Mouse (Mus musculus): ENCODE data around the gene Ift57. TPM values are rescaled to one million over a fixed set of nuclear protein-coding genes. Genes with fewer than 3 reads are reported as not detected.

The Ift57 gene
- 31.2 and 32.2 TPM in 2 replicates for polyA plus RNA-seq (2015; fragmentation: Nextera tagmentation; extraction: Ambion mirVana)

GRCm38 (mm10) chr16:49698620-49699525 is at the start of gene Ift57:
Ift57 (plus strand) TSS chr16:49699233.
- 2% methylated on average over 45 of the region's 53 CpGs for WGBS
- Histone ChIP-seq H3K4me1 (peaks cover 5% of the 10 kb centered on the region; the same call in 1 of the 2 replicates), H3K4me2 (peak within 1 kb of the TSS; percentile 85), H3K36me3 (no peaks in the 10 kb centered on the region), H3K4me3 (replicated peaks) (peak within 1 kb of the TSS; percentile 62), H3K27me3 (no peaks in the 10 kb centered on the region), H3K9me3 (replicated peaks) (no peaks in the 10 kb centered on the region), H3K9ac (peak within 1 kb of the TSS; percentile 61), H3K27ac (peak within 1 kb of the TSS; percentile 33; the same call in 1 of the 2 replicates)
- peak; percentile 100 for ATAC-seq (replicated peaks; ENCODE audit: low FRiP score)

DNA sequence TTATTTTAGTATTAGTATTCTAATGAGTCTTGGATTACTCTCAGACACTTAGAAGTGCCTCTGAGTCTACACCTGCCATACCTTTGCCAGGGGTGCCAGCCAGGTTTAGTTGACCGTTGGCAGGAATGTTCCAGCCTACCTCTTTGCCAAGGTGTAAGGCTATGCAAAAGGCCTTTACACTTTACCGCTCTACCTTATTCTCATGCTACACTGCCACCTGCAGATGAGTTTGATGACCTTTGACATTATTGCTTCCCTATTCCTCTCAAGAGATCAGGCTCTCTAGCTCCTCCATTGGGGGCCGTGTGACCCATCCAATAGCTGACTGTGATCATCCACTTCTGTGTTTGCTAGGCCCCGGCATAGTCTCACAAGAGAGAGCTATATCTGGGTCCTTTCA is 41.9 kb upstream of the Ift57 start:
- H3K4me1 ChIP-seq = no peaks in the 10 kb centered on the region
- 95% methylated on average over 4 of the region's 4 CpGs for WGBS
- ATAC-seq (replicated peaks; ENCODE audit: low FRiP score) = no peak

DNA sequence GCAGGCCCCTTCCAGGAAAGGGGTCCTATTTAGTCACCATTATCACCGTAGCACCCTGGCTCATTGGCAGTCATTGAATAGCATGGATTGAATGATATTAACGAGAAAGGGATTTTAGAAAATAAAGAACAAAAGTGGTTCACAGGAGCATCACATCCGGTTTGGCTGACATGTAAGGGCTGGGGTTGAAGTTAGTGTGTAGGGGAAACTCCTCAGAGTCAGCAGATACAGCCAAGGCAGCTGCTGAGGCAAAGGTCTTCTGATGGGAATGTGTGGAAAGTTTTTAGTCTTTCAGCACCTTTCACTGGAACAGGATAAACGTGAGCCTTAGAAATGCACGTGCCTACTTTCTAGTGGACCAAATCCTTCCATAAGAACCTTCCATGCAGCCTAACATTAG is 41.0 kb upstream of the Ift57 start:
- H3K27ac ChIP-seq = no peak overlapping the region
- no peak overlapping the region for H3K9ac ChIP-seq
- H3K9me3 ChIP-seq (replicated peaks) = no peaks in the 10 kb centered on the region
- WGBS = 87% methylated on average over 5 of the region's 5 CpGs
- no peak overlapping the region for H3K4me3 ChIP-seq (replicated peaks)
- H3K27me3 ChIP-seq = no peaks in the 10 kb centered on the region
- H3K4me2 ChIP-seq = no peak overlapping the region
- H3K4me1 ChIP-seq = no peaks in the 10 kb centered on the region
- no peaks in the 10 kb centered on the region for H3K36me3 ChIP-seq
- ATAC-seq (replicated peaks; ENCODE audit: low FRiP score) = no peak

More for the DNA sequence above, 41.9 kb upstream of the Ift57 start:
- Histone ChIP-seq H3K9me3 (replicated peaks) (no peaks in the 10 kb centered on the region), H3K27me3 (no peaks in the 10 kb centered on the region), H3K9ac (no peak overlapping the region), H3K4me2 (no peak overlapping the region), H3K4me3 (replicated peaks) (no peak overlapping the region), H3K27ac (no peak overlapping the region), H3K36me3 (no peaks in the 10 kb centered on the region)

GRCm38 (mm10) chr16:49659131-49659530 is 39.9 kb upstream of the Ift57 start:
- Histone ChIP-seq H3K4me2 (no peak overlapping the region), H3K9ac (no peak overlapping the region), H3K27me3 (no peaks in the 10 kb centered on the region), H3K4me1 (no peaks in the 10 kb centered on the region), H3K9me3 (replicated peaks) (no peaks in the 10 kb centered on the region), H3K4me3 (replicated peaks) (no peak overlapping the region), H3K36me3 (no peaks in the 10 kb centered on the region), H3K27ac (no peak overlapping the region)
- WGBS = 63% methylated on average over 2 of the region's 2 CpGs
- ATAC-seq (replicated peaks; ENCODE audit: low FRiP score) = no peak

DNA sequence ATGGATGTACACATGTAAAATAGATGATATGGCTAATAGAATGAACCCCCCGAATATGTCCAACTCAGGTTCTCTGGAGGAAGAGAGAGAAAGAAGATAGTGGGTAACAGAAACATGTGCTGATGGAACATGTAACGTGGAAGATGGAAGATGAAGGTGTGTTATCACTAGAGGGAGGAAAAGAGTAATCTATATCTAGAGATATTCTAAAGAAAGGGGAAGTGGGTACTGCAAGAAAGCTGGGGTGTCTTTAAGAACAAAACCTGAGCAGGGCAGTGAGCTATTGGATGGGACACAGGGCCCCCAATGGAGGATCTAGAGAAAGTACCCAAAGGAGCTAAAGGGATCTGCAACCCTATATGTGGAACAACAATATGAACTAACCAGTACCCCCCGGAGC is 38.9 kb upstream of the Ift57 start:
- no peak overlapping the region for H3K9ac ChIP-seq
- no peak overlapping the region for H3K4me3 ChIP-seq (replicated peaks)
- H3K4me2 ChIP-seq = no peak overlapping the region
- no peaks in the 10 kb centered on the region for H3K9me3 ChIP-seq (replicated peaks)
- no peaks in the 10 kb centered on the region for H3K4me1 ChIP-seq
- 93% methylated on average over 3 of the region's 3 CpGs for WGBS
- no peaks in the 10 kb centered on the region for H3K27me3 ChIP-seq
- H3K36me3 ChIP-seq = no peaks in the 10 kb centered on the region
- no peak overlapping the region for H3K27ac ChIP-seq
- no peak for ATAC-seq (replicated peaks; ENCODE audit: low FRiP score)

GRCm38 (mm10) chr16:49662201-49662600 is 36.8 kb upstream of the Ift57 start:
- no peaks in the 10 kb centered on the region for H3K27me3 ChIP-seq
- no peaks in the 10 kb centered on the region for H3K4me1 ChIP-seq
- no peak overlapping the region for H3K4me2 ChIP-seq
- no peaks in the 10 kb centered on the region for H3K9me3 ChIP-seq (replicated peaks)
- H3K36me3 ChIP-seq = no peaks in the 10 kb centered on the region
- H3K4me3 ChIP-seq (replicated peaks) = no peak overlapping the region
- no peak overlapping the region for H3K27ac ChIP-seq
- H3K9ac ChIP-seq = no peak overlapping the region
- 89% methylated on average over 6 of the region's 6 CpGs for WGBS
- ATAC-seq (replicated peaks; ENCODE audit: low FRiP score) = no peak

- H3K4me3 ChIP-seq (replicated peaks) = no peak overlapping the region
- no peak overlapping the region for H3K4me2 ChIP-seq
- no peaks in the 10 kb centered on the region for H3K9me3 ChIP-seq (replicated peaks)
- 92% methylated on average over 7 of the region's 7 CpGs for WGBS
- H3K27ac ChIP-seq = no peak overlapping the region
- H3K9ac ChIP-seq = no peak overlapping the region
- ATAC-seq (replicated peaks; ENCODE audit: low FRiP score) = no peak
- H3K4me1 ChIP-seq = no peaks in the 10 kb centered on the region
- no peaks in the 10 kb centered on the region for H3K27me3 ChIP-seq
- H3K36me3 ChIP-seq = no peaks in the 10 kb centered on the region
Measured at GRCm38 (mm10) chr16:49664677-49665076, 34.4 kb upstream of the Ift57 start.

GRCm38 (mm10) chr16:49679666-49680065 is 19.4 kb upstream of the Ift57 start:
- Histone ChIP-seq H3K4me3 (replicated peaks) (no peak overlapping the region), H3K4me1 (no peaks in the 10 kb centered on the region), H3K27me3 (no peaks in the 10 kb centered on the region), H3K9me3 (replicated peaks) (no peaks in the 10 kb centered on the region), H3K36me3 (no peaks in the 10 kb centered on the region), H3K4me2 (no peak overlapping the region), H3K27ac (no peak overlapping the region), H3K9ac (no peak overlapping the region)
- no peak for ATAC-seq (replicated peaks; ENCODE audit: low FRiP score)
- WGBS = 86% methylated on average over 6 of the region's 6 CpGs

GRCm38 (mm10) chr16:49684961-49685360 is 14.1 kb upstream of the Ift57 start:
- 80% methylated on average over 4 of the region's 4 CpGs for WGBS
- no peak for ATAC-seq (replicated peaks; ENCODE audit: low FRiP score)
- Histone ChIP-seq H3K27ac (no peak overlapping the region), H3K27me3 (no peaks in the 10 kb centered on the region), H3K9me3 (replicated peaks) (no peaks in the 10 kb centered on the region), H3K36me3 (no peaks in the 10 kb centered on the region), H3K4me1 (no peaks in the 10 kb centered on the region), H3K4me3 (replicated peaks) (no peak overlapping the region), H3K4me2 (no peak overlapping the region), H3K9ac (no peak overlapping the region)

DNA sequence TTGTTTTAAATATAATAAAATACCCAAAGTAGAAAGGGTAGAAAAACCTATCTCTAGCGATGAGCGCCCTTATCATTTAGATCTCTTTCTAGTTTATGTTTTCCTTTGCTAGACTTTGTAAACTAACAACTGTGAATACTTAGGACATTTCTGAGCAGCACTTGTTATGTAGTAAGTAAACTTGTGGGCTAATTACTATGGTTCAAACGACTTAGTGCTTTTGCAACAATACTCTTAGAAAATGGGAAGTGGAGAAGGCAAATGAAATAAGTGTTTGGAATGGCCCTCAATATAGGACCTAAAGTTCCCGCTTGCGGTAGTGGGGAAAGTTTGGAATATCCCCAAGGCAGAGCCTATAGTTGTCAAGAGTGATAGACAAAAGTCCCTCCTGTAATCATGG is 788 bp downstream of the Ift57 start:
- H3K9ac ChIP-seq = peak overlapping the region; percentile 61; the same call in 1 of the 2 replicates
- peak overlapping the region; percentile 85 for H3K4me2 ChIP-seq
- H3K4me1 ChIP-seq = peaks cover 5% of the 10 kb centered on the region; the same call in 1 of the 2 replicates
- no peak overlapping the region for H3K27ac ChIP-seq
- H3K36me3 ChIP-seq = no peaks in the 10 kb centered on the region
- ATAC-seq (replicated peaks; ENCODE audit: low FRiP score) = no peak
- H3K27me3 ChIP-seq = no peaks in the 10 kb centered on the region
- WGBS = 30% methylated on average over 5 of the region's 5 CpGs
- H3K4me3 ChIP-seq (replicated peaks) = peak overlapping the region; percentile 62
- no peaks in the 10 kb centered on the region for H3K9me3 ChIP-seq (replicated peaks)

DNA sequence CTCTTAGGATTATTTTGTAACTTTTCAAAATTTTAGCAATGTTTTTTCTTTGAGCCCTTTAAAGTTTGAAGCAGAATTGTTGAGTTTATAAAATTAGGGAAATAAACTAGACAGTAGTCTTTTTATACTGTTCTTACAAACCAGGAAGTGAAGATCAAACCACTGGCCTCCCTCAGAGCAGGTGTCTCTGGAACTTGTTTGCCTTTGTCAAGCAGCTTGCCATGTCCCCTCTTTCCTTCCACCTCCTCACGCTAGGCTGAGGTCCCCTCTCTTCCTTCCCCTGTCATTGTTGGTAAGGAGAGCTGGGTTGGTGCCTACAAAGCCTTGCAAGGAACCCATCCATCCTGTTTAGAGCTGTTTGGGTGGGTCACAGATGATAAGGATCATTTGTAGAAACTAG is 9.0 kb downstream of the Ift57 start:
- no peaks in the 10 kb centered on the region for H3K4me1 ChIP-seq
- H3K9me3 ChIP-seq (replicated peaks) = no peaks in the 10 kb centered on the region
- no peak overlapping the region for H3K4me3 ChIP-seq (replicated peaks)
- H3K9ac ChIP-seq = no peak overlapping the region
- H3K27me3 ChIP-seq = no peaks in the 10 kb centered on the region
- no peak overlapping the region for H3K4me2 ChIP-seq
- WGBS = 71% methylated on average over 1 of the region's 1 CpGs
- H3K27ac ChIP-seq = no peak overlapping the region
- peaks cover 16% of the 10 kb centered on the region for H3K36me3 ChIP-seq
- no peak for ATAC-seq (replicated peaks; ENCODE audit: low FRiP score)

- ATAC-seq (replicated peaks; ENCODE audit: low FRiP score) = no peak
- Histone ChIP-seq H3K4me2 (no peak overlapping the region), H3K9ac (no peak overlapping the region), H3K4me1 (no peaks in the 10 kb centered on the region), H3K36me3 (peaks cover 16% of the 10 kb centered on the region), H3K27ac (no peak overlapping the region), H3K9me3 (replicated peaks) (no peaks in the 10 kb centered on the region), H3K27me3 (no peaks in the 10 kb centered on the region), H3K4me3 (replicated peaks) (no peak overlapping the region)
- 84% methylated on average over 3 of the region's 3 CpGs for WGBS
Measured at GRCm38 (mm10) chr16:49710188-49710587, 11.2 kb downstream of the Ift57 start.
